Mouse (Mus musculus) inflammation-experienced regulatory T-cells, adult 6 months (primary cell): ENCODE measurements around the gene Senp7. TPM values are rescaled to one million over a fixed set of nuclear protein-coding genes. Genes with fewer than 3 reads are reported as not detected.

Experiments used
- ATAC-seq: one replicate; pipeline ENCODE4 v1.8.0; 2017
- polyA plus RNA-seq, 3 experiments: library from polyadenylated mRNA; unstranded; fragments of 100-300 nt; shearing (Covaris generic); gene quantifications; one replicate each; pipeline ENCODE4 v1.2.1; 2017

The Senp7 gene
- polyA plus RNA-seq, 3 experiments from 2014 or later = 47.4 to 75.2 (median 62.0) TPM

GRCm38 (mm10) chr16:56139921-56140320 lies 91.8 kb downstream of the Senp7 start:
- no peak for ATAC-seq

DNA sequence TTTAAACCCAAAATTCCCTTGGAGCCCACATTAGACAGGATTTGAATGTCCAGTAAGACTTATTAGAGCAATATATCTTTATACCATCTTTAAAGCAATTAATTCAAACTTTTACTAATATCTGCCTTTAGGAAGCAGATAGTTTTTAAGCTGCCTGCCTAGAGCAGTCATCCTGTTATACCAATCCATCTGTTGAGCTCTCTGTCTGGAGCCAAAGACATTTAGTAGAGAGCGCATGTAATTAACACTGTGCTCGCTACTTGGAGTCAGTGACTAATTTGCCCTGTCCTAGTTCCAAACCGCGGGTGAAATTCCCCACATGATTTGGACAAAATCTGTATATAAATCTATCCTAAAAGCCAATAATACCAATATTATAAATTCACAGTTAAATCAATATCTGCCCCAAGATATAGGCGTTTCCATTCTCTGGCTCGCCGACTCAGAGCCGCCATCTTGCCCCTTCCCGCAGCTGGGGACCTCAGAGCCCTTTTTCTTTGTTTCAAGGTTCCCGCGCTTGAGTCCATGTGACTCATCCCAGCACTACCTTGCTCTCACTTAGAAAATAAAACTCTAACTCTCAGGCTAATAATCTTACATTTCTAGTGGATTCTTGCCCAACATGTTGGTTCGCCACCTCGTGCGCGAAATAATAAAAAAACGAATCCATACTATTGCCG lies 96.9 kb downstream of the Senp7 start:
- no peak for ATAC-seq

- no peak for ATAC-seq
These were observed 99.5 kb downstream of the Senp7 start for GRCm38 (mm10) chr16:56147679-56148078.

DNA sequence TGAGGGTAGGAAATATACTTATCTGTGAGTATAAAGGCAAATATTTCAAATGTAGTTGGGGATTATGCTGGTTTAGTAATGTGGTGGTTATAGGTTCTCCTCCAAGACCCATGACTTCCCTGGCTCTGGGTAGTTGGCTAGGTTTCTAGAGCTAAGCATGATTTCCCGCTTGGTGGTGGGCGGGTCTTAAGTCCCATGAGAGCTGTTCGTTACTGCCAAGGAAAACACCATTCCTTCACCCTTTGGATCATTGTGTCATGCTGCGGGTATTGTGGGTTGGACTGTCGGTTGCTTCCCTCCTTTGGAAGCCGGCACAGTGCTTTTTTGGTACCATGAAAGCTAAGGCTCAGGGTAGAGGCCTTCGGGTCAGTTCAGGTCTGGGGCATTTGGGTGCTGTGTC lies 115.3 kb downstream of the Senp7 start:
- no peak for ATAC-seq

DNA sequence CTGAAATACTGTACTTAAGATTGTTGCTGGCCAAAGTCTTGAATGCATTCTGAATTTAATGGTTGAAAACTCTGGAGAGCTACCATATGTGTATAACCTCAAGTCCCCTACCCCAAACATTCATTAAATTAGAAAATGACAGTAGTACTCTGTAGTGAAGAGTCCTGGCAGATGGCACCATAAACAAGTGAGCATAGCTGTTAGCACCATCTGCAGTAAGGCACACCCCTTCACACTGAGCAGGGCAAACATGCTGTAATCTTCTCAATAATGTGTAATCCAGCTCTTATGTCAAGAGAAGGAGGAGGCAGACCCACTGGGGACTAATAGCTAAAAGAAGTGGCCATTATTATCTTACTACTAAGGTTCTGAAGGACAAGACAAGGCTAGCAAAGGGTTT lies 122.1 kb downstream of the Senp7 start:
- ATAC-seq = no peak

- ATAC-seq = no peak
These were observed 127.9 kb downstream of the Senp7 start for GRCm38 (mm10) chr16:56175867-56176581.

DNA sequence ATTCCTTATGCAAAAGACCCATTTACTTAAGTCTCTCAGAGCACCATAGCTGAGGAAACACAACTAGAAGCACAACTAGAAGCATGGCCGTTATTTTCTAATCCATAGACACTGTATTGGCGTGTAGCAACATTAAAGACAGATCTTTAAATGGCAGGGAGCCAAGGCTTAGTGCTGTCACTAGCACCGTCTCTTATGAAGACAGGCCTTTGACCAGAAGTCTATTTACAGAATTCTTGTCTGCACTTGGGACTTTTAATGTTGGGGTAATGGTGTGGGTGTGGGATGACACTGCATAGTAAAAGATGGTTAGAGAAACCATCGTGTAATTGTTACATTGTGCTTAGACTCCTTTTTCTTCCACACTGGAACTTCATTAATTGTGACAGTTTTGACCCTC lies 138.7 kb downstream of the Senp7 start:
- no peak for ATAC-seq

- no peak for ATAC-seq
These were observed 140.1 kb downstream of the Senp7 start for GRCm38 (mm10) chr16:56188198-56188597.

DNA sequence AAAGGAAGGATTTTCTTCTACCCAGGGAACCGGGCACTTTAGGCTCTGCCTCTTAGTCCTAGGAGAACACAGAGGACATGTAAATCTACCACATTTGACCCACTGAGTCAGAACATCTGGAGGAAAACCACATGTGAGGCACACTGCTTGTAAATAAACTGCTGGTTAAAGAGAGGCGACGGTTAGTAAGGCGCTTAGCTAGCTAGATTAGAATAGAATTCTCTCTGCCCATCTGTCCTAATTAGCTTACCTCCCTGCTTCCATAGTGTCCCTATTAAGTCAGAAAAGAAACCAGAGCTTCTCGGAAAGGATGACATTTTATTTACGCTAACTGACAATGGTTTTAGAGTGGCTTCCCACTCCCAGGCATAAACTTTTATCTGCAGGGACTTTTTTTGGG lies 155.9 kb downstream of the Senp7 start, which contains the start of gene Impg2:
Gene Impg2 (plus strand): TSS at position 263 of the 400 bp plus-strand sequence.
- ATAC-seq = no peak

- ATAC-seq = no peak
These were observed 164.6 kb downstream of the Senp7 start for GRCm38 (mm10) chr16:56212740-56213139.

- no peak for ATAC-seq
These were observed 179.5 kb downstream of the Senp7 start for GRCm38 (mm10) chr16:56227686-56228085.

- no peak for ATAC-seq
These were observed 181.3 kb downstream of the Senp7 start for GRCm38 (mm10) chr16:56229455-56229854.

DNA sequence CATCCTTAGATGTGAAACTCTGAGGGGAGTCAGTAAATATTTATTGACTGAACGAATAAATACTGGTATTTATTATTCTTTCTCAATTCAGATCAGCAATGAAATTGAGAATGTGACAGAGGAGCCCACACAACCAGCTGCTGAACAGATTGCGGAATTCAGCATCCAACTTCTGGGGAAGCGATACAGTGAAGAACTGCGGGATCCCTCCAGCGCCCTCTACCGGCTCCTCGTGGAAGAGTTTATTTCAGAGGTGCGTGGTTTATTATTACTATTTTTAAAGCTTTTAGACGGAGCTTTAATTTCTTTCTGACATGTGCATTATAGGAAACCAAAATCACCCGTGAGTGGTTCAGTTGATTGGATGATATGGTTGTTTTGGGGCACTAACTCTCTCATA lies 183.2 kb downstream of the Senp7 start:
- ATAC-seq = no peak

DNA sequence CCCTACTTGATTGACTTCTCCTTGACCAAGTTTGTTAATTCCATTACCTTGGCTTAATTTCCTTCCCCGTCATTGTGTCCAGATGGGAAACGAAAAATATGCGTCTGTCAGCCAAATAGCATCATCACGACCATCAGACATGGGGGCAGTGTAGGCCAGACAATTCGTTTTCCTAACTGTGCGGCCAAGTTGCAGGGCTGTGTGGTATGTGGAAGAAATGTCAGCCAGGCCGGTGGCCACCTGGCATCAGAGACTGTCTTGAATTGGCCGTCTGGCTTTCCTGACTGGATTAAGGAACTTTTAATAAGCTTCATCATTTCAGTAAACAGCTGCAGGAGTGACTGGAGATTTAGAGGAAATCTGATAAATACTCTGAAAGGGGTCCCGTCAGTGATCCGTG lies 184.6 kb downstream of the Senp7 start:
- no peak for ATAC-seq

Other genes with a start within 250 kb of the Senp7 start
- gene Nfkbiz, start 209.4 kb upstream of the Senp7 start, polyA plus RNA-seq = 10 to 100 TPM; 24.7 to 39.2 (median 36.9) TPM
- gene Nxpe3, start 153.1 kb upstream of the Senp7 start, polyA plus RNA-seq = 10 to 100 TPM; 13.7 to 36.9 (median 22.6) TPM
- 10 to 100 TPM; 21.2 to 26.1 (median 25.2) TPM for gene Cep97, start 113.5 kb upstream of the Senp7 start, polyA plus RNA-seq
- 1,000 to 10,000 TPM; 1,415 to 2,046 (median 1,545) TPM for gene Rpl24, start 82.1 kb upstream of the Senp7 start, polyA plus RNA-seq
- 10 to 100 TPM; 26.6 to 34.4 (median 26.8) TPM for gene Zbtb11, start 74.5 kb upstream of the Senp7 start, polyA plus RNA-seq
- 100 to 1,000 TPM; 229 to 302 (median 268) TPM for gene Pcnp, start 18.6 kb upstream of the Senp7 start, polyA plus RNA-seq
- gene Trmt10c, start 10.5 kb upstream of the Senp7 start, polyA plus RNA-seq = 10 to 100 TPM; 24.6 to 33.4 (median 32.3) TPM
- gene Impg2, start 156.0 kb downstream of the Senp7 start, polyA plus RNA-seq = under 1 TPM in 2 of 3 experiments, not detected in 1; 0.28 to 0.52 TPM